Mouse (Mus musculus) myocyte (in vitro differentiated cells): ENCODE results near the gene Vill.

ENCODE experiments used
- E2F4 ChIP-seq: IDR thresholded peaks from one replicate; pipeline ENCODE4 v1.6.1; 2011; ENCODE audit warnings: mild to moderate bottlenecking, control low read depth, moderate library complexity; ENCODE audit not compliant: insufficient read depth
- MAX ChIP-seq: IDR thresholded peaks from one replicate; pipeline ENCODE4 v1.6.1; 2011; ENCODE audit warnings: low read depth, mild to moderate bottlenecking, control low read depth
- MYOD1 ChIP-seq, 3 experiments: IDR thresholded peaks; one replicate each; pipeline ENCODE4 v1.6.1; 2011; ENCODE audit warnings: control low read depth in 2 of 3, low read depth in 2 of 3, mild to moderate bottlenecking in 2 of 3, moderate library complexity in 1 of 3; ENCODE audit not compliant: insufficient read length in 2 of 3, control insufficient read depth in 1 of 3
- MYOG ChIP-seq, 3 experiments: IDR thresholded peaks; one replicate each; pipeline ENCODE4 v1.6.1; 2011; ENCODE audit warnings: control low read depth in 2 of 3, low read depth in 2 of 3, mild to moderate bottlenecking in 2 of 3; ENCODE audit not compliant: insufficient read length in 2 of 3, control insufficient read depth in 1 of 3, insufficient read depth in 1 of 3
- POLR2A ChIP-seq: IDR thresholded peaks from one replicate; pipeline ENCODE4 v1.6.1; 2011; ENCODE audit warnings: low read depth, mild to moderate bottlenecking, control low read depth, moderate library complexity; ENCODE audit not compliant: insufficient read length
- POLR2AphosphoS2 ChIP-seq: IDR thresholded peaks from one replicate; pipeline ENCODE4 v1.6.1; 2011; ENCODE audit warnings: low read depth, control low read depth; ENCODE audit not compliant: insufficient read length
- REST ChIP-seq: IDR thresholded peaks from one replicate; pipeline ENCODE4 v1.6.1; 2011; ENCODE audit warnings: mild to moderate bottlenecking, control low read depth, moderate library complexity; ENCODE audit not compliant: insufficient read depth, insufficient read length
- SRF ChIP-seq: IDR thresholded peaks from one replicate; pipeline ENCODE4 v1.6.1; 2011; ENCODE audit warnings: low read depth; ENCODE audit not compliant: control insufficient read depth, insufficient read length
- USF1 ChIP-seq: IDR thresholded peaks from one replicate; pipeline ENCODE4 v1.6.1; 2011; ENCODE audit warnings: low read depth, mild to moderate bottlenecking, control low read depth, moderate library complexity

DNA sequence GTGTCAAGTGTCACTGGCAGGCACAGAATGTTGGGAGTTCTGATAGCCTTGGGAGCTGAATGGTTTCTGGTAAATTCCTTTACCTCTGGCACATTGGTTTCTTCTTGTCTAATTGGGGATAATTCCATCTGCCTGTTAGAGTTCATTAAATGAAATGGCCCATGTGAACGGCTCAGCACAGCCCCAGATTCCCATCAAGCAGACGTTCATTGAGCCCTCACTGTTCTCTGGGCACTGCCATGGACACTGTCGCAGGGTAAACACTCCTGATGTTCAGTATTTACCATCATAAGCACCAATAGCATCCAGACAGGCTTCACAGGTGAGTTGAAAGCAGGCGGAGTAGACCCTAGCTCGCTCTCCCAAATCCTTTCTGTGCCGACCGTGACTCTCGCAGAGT is 18.5 kb upstream of the Vill start:
- no peak for TF ChIP-seq MAX
- no peak for TF ChIP-seq E2F4
- no peak for TF ChIP-seq MYOD1 (IDR thresholded peaks at IDR 0.05; ENCODE audit: control insufficient read depth in 1 of 3, insufficient read length in 2 of 3, low read depth in 2 of 3)
- no peak for TF ChIP-seq POLR2A
- TF ChIP-seq POLR2AphosphoS2, result no peak
- no peak for TF ChIP-seq MYOG (IDR thresholded peaks at IDR 0.05; ENCODE audit: control insufficient read depth in 1 of 3, insufficient read depth in 1 of 3, insufficient read length in 2 of 3, low read depth in 2 of 3)
- no peak for TF ChIP-seq USF1
- no peak for TF ChIP-seq REST
- no peak for TF ChIP-seq SRF
